Mouse (Mus musculus) effector memory CD4-positive, alpha-beta T cell, adult 5 months (primary cell): ENCODE measurements around the gene 4930558K02Rik. TPM values are rescaled to one million over a fixed set of nuclear protein-coding genes. Genes with fewer than 3 reads are reported as not detected.

Source experiments
- polyA plus RNA-seq: library from polyadenylated mRNA; unstranded; fragments of 100-300 nt; shearing (Covaris generic); gene quantifications from one replicate; pipeline ENCODE4 v1.2.1, GENCODE M21; 2017

Gene 4930558K02Rik
- not detected for polyA plus RNA-seq

DNA sequence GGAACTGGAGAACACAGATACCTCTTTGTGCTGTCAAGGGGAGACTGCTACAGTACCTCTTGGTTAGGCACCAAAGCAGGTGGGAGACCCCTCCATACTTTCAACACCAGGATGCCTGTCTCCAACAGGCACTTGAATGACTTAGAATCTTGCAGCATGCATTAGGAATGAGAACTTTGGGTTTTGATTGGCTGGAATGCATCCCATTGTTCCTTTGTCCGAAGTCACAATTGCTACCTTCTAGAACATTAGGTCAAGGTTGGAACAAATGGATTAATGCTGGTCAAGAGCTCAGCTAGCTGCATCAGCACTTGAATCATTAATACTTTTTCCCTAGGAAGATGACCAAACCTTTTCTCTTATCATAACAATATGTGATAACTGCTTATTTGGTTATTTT is at the start of gene 4930558K02Rik:
4930558K02Rik (minus strand) TSS at position 101 of the 400 bp plus-strand sequence.

DNA sequence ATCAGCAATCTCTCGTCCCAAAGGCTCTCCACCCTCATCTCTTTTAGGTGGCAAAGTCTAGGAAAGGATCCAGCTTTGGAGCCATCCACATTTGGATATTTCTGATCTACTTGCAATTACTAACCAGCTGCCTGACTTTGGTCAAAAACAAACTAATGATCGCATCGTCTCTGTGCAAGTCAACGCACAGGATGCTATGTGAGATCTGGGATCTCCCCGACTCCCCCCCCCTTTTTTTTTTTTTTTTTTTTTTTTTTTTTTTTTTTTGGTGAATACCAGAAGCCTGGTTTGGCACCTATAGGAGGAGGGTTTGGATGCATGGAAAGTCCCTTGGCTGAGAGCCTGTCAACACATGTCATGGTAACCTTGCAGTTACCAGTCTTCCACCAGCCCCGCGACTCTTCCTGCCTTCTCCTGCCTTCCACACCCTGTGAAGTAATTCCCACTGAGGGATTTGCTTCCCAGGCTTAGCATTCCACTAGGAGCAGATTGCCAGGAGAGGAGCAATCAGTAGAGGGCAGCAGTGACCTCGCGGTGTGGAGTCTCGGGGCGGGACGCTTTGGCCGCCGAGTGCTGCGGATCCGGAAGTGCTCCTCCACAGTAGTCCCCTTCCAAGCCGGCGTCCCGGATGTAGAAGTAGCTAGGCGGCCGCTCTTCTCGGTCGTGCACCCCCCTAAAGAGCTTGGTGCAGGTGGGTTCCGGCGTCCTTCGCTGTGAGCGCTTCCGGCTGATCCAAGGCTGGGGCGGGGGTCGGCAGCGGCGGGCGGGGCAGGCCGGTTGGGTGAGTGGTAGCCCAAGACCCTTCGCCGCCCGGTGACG is 10.6 kb downstream of the 4930558K02Rik start, which contains the start of gene Pigc:
Pigc (plus strand) TSS at position 598 of the 819 bp plus-strand sequence.

Other genes with a start within 250 kb of the 4930558K02Rik start
- gene Fasl, start 191.1 kb downstream of the 4930558K02Rik start, polyA plus RNA-seq: 222 TPM
- gene Suco, start 103.0 kb downstream of the 4930558K02Rik start, polyA plus RNA-seq: 119 TPM
- gene Pigc, start 10.4 kb downstream of the 4930558K02Rik start, polyA plus RNA-seq: 17.5 TPM